Comparison of ENCODE assay signal across 26 mouse cellular contexts in genomic region chr8:47391844-47392243, GRCm38 (mm10). TPM values are rescaled to one million over a fixed set of nuclear protein-coding genes. Genes with fewer than 3 reads are reported as not detected.
DNase-seq lines count a peak whose midpoint lies in the region; ATAC-seq and TF ChIP-seq lines count a peak whose summit lies in the region.
"Had no signal": no experiment of that assay in that cellular context is flagged by ENCODE, and none has a peak within 500 bp of the region (broad histone marks: within the 10 kb centered on the region; RNA-seq: fewer than 3 reads in every experiment).

No protein-coding gene starts in this region.

- 92% methylated on average over 10 of the region's 10 CpGs for WGBS in kidney, embryonic 15.5 days
- WGBS in embryonic facial prominence, embryonic 15.5 days = 84% methylated on average over 10 of the region's 10 CpGs
- 87% methylated on average over 10 of the region's 10 CpGs for WGBS in stomach, embryonic 16.5 days

- no peak overlapping the region for H3K4me2 ChIP-seq in kidney, embryonic 15.5 days
- H3K4me2 ChIP-seq in embryonic facial prominence, embryonic 15.5 days (replicated peaks) = peak overlapping the region; percentile 28; the same call in 1 of the 2 replicates
- H3K4me2 ChIP-seq in stomach, embryonic 16.5 days (ENCODE audit: low read depth, low read length) = 0 out of 2 replicates have a peak overlapping the region, but pooled peaks have one; percentile 39
- H3K4me2 ChIP-seq: embryonic facial prominence, embryonic 12.5 days; heart, embryonic 11.5 days; liver, embryonic 13.5 days; midbrain, embryonic 13.5 days had no signal

- TF ChIP-seq CTCF in E14TG2a.4 (conservative IDR thresholded peaks at IDR 0.05; ENCODE audit: low read length) = no peak

- H3K27me3 ChIP-seq in kidney, embryonic 15.5 days = no peaks in the 10 kb centered on the region
- H3K27me3 ChIP-seq in E14TG2a.4 (ENCODE audit: insufficient read depth, low read length) = peaks cover 19% of the 10 kb centered on the region
- H3K27me3 ChIP-seq in embryonic facial prominence, embryonic 15.5 days = no peaks in the 10 kb centered on the region
- no peaks in the 10 kb centered on the region for H3K27me3 ChIP-seq in stomach, embryonic 16.5 days (ENCODE audit: control insufficient read depth, insufficient read depth, low read length)
- H3K27me3 ChIP-seq: embryonic facial prominence, embryonic 12.5 days; liver, embryonic 13.5 days; midbrain, embryonic 13.5 days had no signal

- H3K4me1 ChIP-seq in kidney, embryonic 15.5 days = 0 out of 2 replicates have a peak, but pooled peaks cover 9% of the 10 kb centered on the region
- peaks cover 55% of the 10 kb centered on the region for H3K4me1 ChIP-seq in E14TG2a.4 (replicated peaks; ENCODE audit: low read depth, low read length)
- H3K4me1 ChIP-seq in embryonic facial prominence, embryonic 15.5 days = 0 out of 2 replicates have a peak, but pooled peaks cover 4% of the 10 kb centered on the region
- no peaks in the 10 kb centered on the region for H3K4me1 ChIP-seq in stomach, embryonic 16.5 days (ENCODE audit: control insufficient read depth, insufficient read depth, low read length)
- H3K4me1 ChIP-seq: embryonic facial prominence, embryonic 12.5 days; liver, embryonic 13.5 days; midbrain, embryonic 13.5 days had no signal

- H3K9me3 ChIP-seq in kidney, embryonic 15.5 days (replicated peaks) = no peaks in the 10 kb centered on the region
- H3K9me3 ChIP-seq in E14TG2a.4 (ENCODE audit: low read length) = no peaks in the 10 kb centered on the region
- no peaks in the 10 kb centered on the region for H3K9me3 ChIP-seq in embryonic facial prominence, embryonic 15.5 days (replicated peaks)
- H3K9me3 ChIP-seq in stomach, embryonic 16.5 days (replicated peaks; ENCODE audit: control insufficient read depth, low read length) = no peaks in the 10 kb centered on the region
- H3K9me3 ChIP-seq: embryonic facial prominence, embryonic 12.5 days; liver, embryonic 13.5 days; midbrain, embryonic 13.5 days had no signal

- ATAC-seq in kidney, embryonic 15.5 days (replicated peaks; ENCODE audit: low FRiP score) = no peak
- no peak for ATAC-seq in embryonic facial prominence, embryonic 15.5 days (ENCODE audit: insufficient number of reproducible peaks, low FRiP score, low TSS enrichment, low read depth)
- ATAC-seq in stomach, embryonic 16.5 days (ENCODE audit: insufficient read depth, low FRiP score) = no peak
- ATAC-seq: forebrain, embryonic 16.5 days; intestine, embryonic 16.5 days; lung, postnatal 0 days; midbrain, embryonic 13.5 days had no signal

- H3K9ac ChIP-seq in kidney, embryonic 15.5 days = no peak overlapping the region
- H3K9ac ChIP-seq in embryonic facial prominence, embryonic 15.5 days = no peak overlapping the region
- 0 out of 2 replicates have a peak overlapping the region, but pooled peaks have one; percentile 28 for H3K9ac ChIP-seq in stomach, embryonic 16.5 days (ENCODE audit: low read length)
- H3K9ac ChIP-seq: embryonic facial prominence, embryonic 12.5 days; liver, embryonic 13.5 days; midbrain, embryonic 13.5 days had no signal

- H3K4me3 ChIP-seq in kidney, embryonic 15.5 days (replicated peaks) = no peak overlapping the region
- peak overlapping the region; percentile 54 for H3K4me3 ChIP-seq in E14TG2a.4 (replicated peaks; ENCODE audit: low read length)
- no peak overlapping the region for H3K4me3 ChIP-seq in embryonic facial prominence, embryonic 15.5 days (replicated peaks)
- H3K4me3 ChIP-seq in stomach, embryonic 16.5 days (replicated peaks; ENCODE audit: low read length) = no peak overlapping the region
- H3K4me3 ChIP-seq: embryonic facial prominence, embryonic 12.5 days; erythroblast, embryonic 14.5 days; gastrocnemius, adult 2 months; liver, embryonic 13.5 days; midbrain, embryonic 13.5 days had no signal

- H3K27ac ChIP-seq in kidney, embryonic 15.5 days = 0 out of 2 replicates have a peak overlapping the region, but pooled peaks have one; percentile 56
- H3K27ac ChIP-seq in embryonic facial prominence, embryonic 15.5 days (replicated peaks) = 0 out of 2 replicates have a peak overlapping the region, but pooled peaks have one; percentile 5
- H3K27ac ChIP-seq in stomach, embryonic 16.5 days (ENCODE audit: low read length) = peak overlapping the region; percentile 79
- H3K27ac ChIP-seq: embryonic facial prominence, embryonic 12.5 days; gastrocnemius, adult 2 months; liver, embryonic 13.5 days; midbrain, embryonic 13.5 days had no signal

- H3K36me3 ChIP-seq in kidney, embryonic 15.5 days = no peaks in the 10 kb centered on the region
- no peaks in the 10 kb centered on the region for H3K36me3 ChIP-seq in E14TG2a.4 (ENCODE audit: insufficient read depth, low read length)
- no peaks in the 10 kb centered on the region for H3K36me3 ChIP-seq in embryonic facial prominence, embryonic 15.5 days
- H3K36me3 ChIP-seq in stomach, embryonic 16.5 days (ENCODE audit: control insufficient read depth, insufficient read depth, low read length) = no peaks in the 10 kb centered on the region
- H3K36me3 ChIP-seq: embryonic facial prominence, embryonic 12.5 days; liver, embryonic 13.5 days; midbrain, embryonic 13.5 days had no signal

- no peak for DNase-seq in kidney, adult 9 months
- DNase-seq in adrenal gland, adult 2 months = no peak
- DNase-seq: adrenal gland, postnatal 10 days; B cell, adult 2 months; cerebellum, adult 9-10 months; cerebellum, postnatal 36 days; gastrocnemius, adult 2 months; gastrocnemius, postnatal 36 days; heart, postnatal 36 days; layer of hippocampus, adult 9-11 months; liver, embryonic 13.5 days; lung, adult 18-20 months; lung, postnatal 4 days; spleen, adult 18-20 months had no signal

RNA-seq across cellular contexts. Expression of gene Stox2, which starts 54.3 kb away (rescaled TPM):
- 12.3 and 13.8 TPM in 2 replicates for polyA plus RNA-seq in kidney, embryonic 15.5 days (2015; fragmentation: Nextera tagmentation; extraction: Ambion mirVana)
- 18.9 and 20.4 TPM in 2 replicates for polyA plus RNA-seq in embryonic facial prominence, embryonic 15.5 days (2015; fragmentation: Nextera tagmentation; extraction: Ambion mirVana)
- 8.7 and 9.2 TPM in 2 replicates for polyA plus RNA-seq in stomach, embryonic 16.5 days (2015; fragmentation: Nextera tagmentation; extraction: Ambion mirVana)
- total RNA-seq in adrenal gland, adult 2 months (2021) = 10 to 100 TPM in 1 of 2 experiments, 1 to 10 TPM in 1; 9.6 to 12.4 TPM
- polyA plus RNA-seq in adrenal gland, adult 2 months (2012; rRNA removed) = 2.5 and 3.6 TPM in 2 replicates
- total RNA-seq: megakaryocyte-erythroid progenitor cell, adult 5-6 weeks had no signal

Comparison
In these comparisons a context has a peak if more than half of its experiments do, and no peak if none do; other contexts are left out.
1. H3K27ac ChIP-seq: peak in every context shown above with its lines; median percentile 79 in stomach, embryonic 16.5 days; 56 in kidney, embryonic 15.5 days; 5 in embryonic facial prominence, embryonic 15.5 days.